Mouse (Mus musculus): ENCODE measurements around the gene Hsf4. TPM values are rescaled to one million over a fixed set of nuclear protein-coding genes. Genes with fewer than 3 reads are reported as not detected.

The Hsf4 gene
- polyA plus RNA-seq, 1 experiment from 2014 or later = not detected

GRCm38 (mm10) chr8:105308428-105308827 lies 38.8 kb downstream of the Hsf4 start:
- WGBS = 91% methylated on average over 10 of the region's 10 CpGs
- Histone ChIP-seq H3K9ac (no peak overlapping the region), H3K4me1 (peaks cover 44% of the 10 kb centered on the region), H3K4me2 (no peak overlapping the region), H3K36me3 (peaks cover 82% of the 10 kb centered on the region), H3K27ac (replicated peaks) (no peak overlapping the region), H3K4me3 (no peak overlapping the region), H3K9me3 (no peaks in the 10 kb centered on the region), H3K27me3 (replicated peaks) (no peaks in the 10 kb centered on the region)
- no peak for ATAC-seq (ENCODE audit: extremely low read depth, insufficient number of reproducible peaks, low FRiP score, low TSS enrichment)

GRCm38 (mm10) chr8:105309142-105309847 lies 39.7 kb downstream of the Hsf4 start:
- no peak overlapping the region for H3K9ac ChIP-seq
- peaks cover 80% of the 10 kb centered on the region for H3K36me3 ChIP-seq
- no peak overlapping the region for H3K4me3 ChIP-seq
- no peak overlapping the region for H3K4me2 ChIP-seq
- no peak for ATAC-seq (ENCODE audit: extremely low read depth, insufficient number of reproducible peaks, low FRiP score, low TSS enrichment)
- WGBS = 75% methylated on average over 15 of the region's 15 CpGs
- H3K9me3 ChIP-seq = no peaks in the 10 kb centered on the region
- H3K4me1 ChIP-seq = peaks cover 44% of the 10 kb centered on the region
- H3K27me3 ChIP-seq (replicated peaks) = no peaks in the 10 kb centered on the region
- H3K27ac ChIP-seq (replicated peaks) = no peak overlapping the region

GRCm38 (mm10) chr8:105310118-105310517 lies 40.5 kb downstream of the Hsf4 start:
- H3K9ac ChIP-seq = no peak overlapping the region
- no peak overlapping the region for H3K4me2 ChIP-seq
- H3K4me1 ChIP-seq = peaks cover 44% of the 10 kb centered on the region
- WGBS = 78% methylated on average over 8 of the region's 8 CpGs
- no peak for ATAC-seq (ENCODE audit: extremely low read depth, insufficient number of reproducible peaks, low FRiP score, low TSS enrichment)
- H3K36me3 ChIP-seq = peaks cover 83% of the 10 kb centered on the region
- no peaks in the 10 kb centered on the region for H3K9me3 ChIP-seq
- no peak overlapping the region for H3K27ac ChIP-seq (replicated peaks)
- H3K4me3 ChIP-seq = no peak overlapping the region
- H3K27me3 ChIP-seq (replicated peaks) = no peaks in the 10 kb centered on the region

- peaks cover 95% of the 10 kb centered on the region for H3K36me3 ChIP-seq
- H3K4me3 ChIP-seq = no peak overlapping the region
- 71% methylated on average over 1 of the region's 1 CpGs for WGBS
- H3K9ac ChIP-seq = no peak overlapping the region
- peaks cover 40% of the 10 kb centered on the region for H3K4me1 ChIP-seq
- no peaks in the 10 kb centered on the region for H3K27me3 ChIP-seq (replicated peaks)
- no peaks in the 10 kb centered on the region for H3K9me3 ChIP-seq
- H3K27ac ChIP-seq (replicated peaks) = no peak overlapping the region
- no peak for ATAC-seq (ENCODE audit: extremely low read depth, insufficient number of reproducible peaks, low FRiP score, low TSS enrichment)
- no peak overlapping the region for H3K4me2 ChIP-seq
These were observed 42.1 kb downstream of the Hsf4 start for GRCm38 (mm10) chr8:105311718-105312117.

GRCm38 (mm10) chr8:105312891-105313481 lies 43.4 kb downstream of the Hsf4 start:
- H3K9ac ChIP-seq = no peak overlapping the region
- no peak for ATAC-seq (ENCODE audit: extremely low read depth, insufficient number of reproducible peaks, low FRiP score, low TSS enrichment)
- 0 out of 2 replicates have a peak overlapping the region, but pooled peaks have one; percentile 24 for H3K27ac ChIP-seq (replicated peaks)
- no peak overlapping the region for H3K4me3 ChIP-seq
- peaks cover 39% of the 10 kb centered on the region for H3K4me1 ChIP-seq
- H3K36me3 ChIP-seq = peaks cover 95% of the 10 kb centered on the region
- no peaks in the 10 kb centered on the region for H3K27me3 ChIP-seq (replicated peaks)
- no peak overlapping the region for H3K4me2 ChIP-seq
- H3K9me3 ChIP-seq = no peaks in the 10 kb centered on the region
- 75% methylated on average over 8 of the region's 8 CpGs for WGBS

- Histone ChIP-seq H3K27ac (replicated peaks) (0 out of 2 replicates have a peak overlapping the region, but pooled peaks have one; percentile 24), H3K4me3 (no peak overlapping the region), H3K9me3 (no peaks in the 10 kb centered on the region), H3K4me1 (peaks cover 45% of the 10 kb centered on the region), H3K4me2 (no peak overlapping the region), H3K27me3 (replicated peaks) (no peaks in the 10 kb centered on the region), H3K36me3 (peaks cover 95% of the 10 kb centered on the region), H3K9ac (no peak overlapping the region)
- ATAC-seq (ENCODE audit: extremely low read depth, insufficient number of reproducible peaks, low FRiP score, low TSS enrichment) = no peak
- 61% methylated on average over 9 of the region's 9 CpGs for WGBS
These were observed 44.2 kb downstream of the Hsf4 start for GRCm38 (mm10) chr8:105313622-105314402.

- Histone ChIP-seq H3K36me3 (peaks cover 95% of the 10 kb centered on the region), H3K4me1 (peaks cover 45% of the 10 kb centered on the region)
These were observed 45.6 kb downstream of the Hsf4 start for GRCm38 (mm10) chr8:105315073-105315769.

GRCm38 (mm10) chr8:105317941-105318340 lies 48.3 kb downstream of the Hsf4 start:
- Histone ChIP-seq H3K36me3 (peaks cover 86% of the 10 kb centered on the region), H3K27ac (replicated peaks) (no peak overlapping the region), H3K4me2 (no peak overlapping the region), H3K27me3 (replicated peaks) (no peaks in the 10 kb centered on the region), H3K4me1 (peaks cover 42% of the 10 kb centered on the region), H3K4me3 (no peak overlapping the region), H3K9ac (no peak overlapping the region), H3K9me3 (no peaks in the 10 kb centered on the region)
- ATAC-seq (ENCODE audit: extremely low read depth, insufficient number of reproducible peaks, low FRiP score, low TSS enrichment) = no peak
- 84% methylated on average over 4 of the region's 4 CpGs for WGBS

More at GRCm38 (mm10) chr8:105315073-105315769, 45.6 kb downstream of the Hsf4 start:
- no peak for ATAC-seq (ENCODE audit: extremely low read depth, insufficient number of reproducible peaks, low FRiP score, low TSS enrichment)
- no peaks in the 10 kb centered on the region for H3K9me3 ChIP-seq
- 0 out of 2 replicates have a peak overlapping the region, but pooled peaks have one; percentile 20 for H3K27ac ChIP-seq (replicated peaks)
- no peaks in the 10 kb centered on the region for H3K27me3 ChIP-seq (replicated peaks)
- 77% methylated on average over 18 of the region's 18 CpGs for WGBS
- H3K4me3 ChIP-seq = no peak overlapping the region
- no peak overlapping the region for H3K4me2 ChIP-seq
- H3K9ac ChIP-seq = peak overlapping the region; percentile 29

GRCm38 (mm10) chr8:105318662-105319190 lies 49.1 kb downstream of the Hsf4 start:
- Histone ChIP-seq H3K9me3 (no peaks in the 10 kb centered on the region), H3K4me2 (no peak overlapping the region), H3K36me3 (peaks cover 84% of the 10 kb centered on the region), H3K4me1 (peaks cover 34% of the 10 kb centered on the region), H3K27me3 (replicated peaks) (no peaks in the 10 kb centered on the region), H3K9ac (no peak overlapping the region), H3K27ac (replicated peaks) (no peak overlapping the region), H3K4me3 (no peak overlapping the region)
- ATAC-seq (ENCODE audit: extremely low read depth, insufficient number of reproducible peaks, low FRiP score, low TSS enrichment) = no peak
- WGBS = 78% methylated on average over 11 of the region's 11 CpGs

GRCm38 (mm10) chr8:105323183-105323582 lies 53.6 kb downstream of the Hsf4 start:
- peaks cover 47% of the 10 kb centered on the region for H3K36me3 ChIP-seq
- no peak overlapping the region for H3K27ac ChIP-seq (replicated peaks)
- no peaks in the 10 kb centered on the region for H3K9me3 ChIP-seq
- H3K4me3 ChIP-seq = no peak overlapping the region
- 70% methylated on average over 4 of the region's 4 CpGs for WGBS
- peaks cover 31% of the 10 kb centered on the region for H3K4me1 ChIP-seq
- H3K27me3 ChIP-seq (replicated peaks) = no peaks in the 10 kb centered on the region
- ATAC-seq (ENCODE audit: extremely low read depth, insufficient number of reproducible peaks, low FRiP score, low TSS enrichment) = no peak
- H3K9ac ChIP-seq = no peak overlapping the region
- H3K4me2 ChIP-seq = no peak overlapping the region

Measured in heart, embryonic 13.5 days (tissue).